Mouse (Mus musculus) midbrain, embryonic 15.5 days (tissue): ENCODE data around the gene Cstf2t. TPM values are rescaled to one million over a fixed set of nuclear protein-coding genes. Genes with fewer than 3 reads are reported as not detected.

Source experiments
- ATAC-seq: fragments of 200-750 bp; cut with Nextera tagmentation; replicated peaks from 2 replicates; pipeline ENCODE4 v1.8.0; 2017; ENCODE audit warnings: moderate TSS enrichment
- H3K27ac ChIP-seq: fragments of 300-500 bp; sonication (generic); 2 replicates; pipeline ENCODE4 v1.5.1; 2015; ENCODE audit warnings: mild to moderate bottlenecking, inconsistent platforms
- H3K27me3 ChIP-seq: fragments of 300-500 bp; sonication (generic); replicated peaks from 2 replicates; pipeline ENCODE4 v1.6.1; 2015; ENCODE audit warnings: inconsistent platforms
- H3K36me3 ChIP-seq: fragments of 300-500 bp; sonication (generic); replicated peaks from 2 replicates; pipeline ENCODE4 v1.6.1; 2015; ENCODE audit warnings: inconsistent platforms
- H3K4me1 ChIP-seq: fragments of 300-500 bp; sonication (generic); 2 replicates; pipeline ENCODE4 v1.6.1; 2015; ENCODE audit warnings: inconsistent platforms
- H3K4me2 ChIP-seq: fragments of 300-500 bp; sonication (generic); 2 replicates; pipeline ENCODE4 v1.6.1; 2015; ENCODE audit warnings: inconsistent platforms, mild to moderate bottlenecking, moderate library complexity
- H3K4me3 ChIP-seq: fragments of 300-500 bp; sonication (generic); 2 replicates; pipeline ENCODE4 v1.5.1; 2015; ENCODE audit warnings: mild to moderate bottlenecking, inconsistent platforms
- H3K9ac ChIP-seq: fragments of 300-500 bp; sonication (generic); 2 replicates; pipeline ENCODE4 v1.6.1; 2015; ENCODE audit warnings: mild to moderate bottlenecking, inconsistent platforms
- H3K9me3 ChIP-seq: fragments of 300-500 bp; sonication (generic); 2 replicates; pipeline ENCODE4 v1.6.1; 2016; ENCODE audit warnings: inconsistent platforms
- WGBS: fragments of 180-500 bp; shearing (Covaris S2); methylation state at CpG from one replicate; pipeline ENCODE4 v1.1.7; 2015; ENCODE audit warnings: mixed read lengths; 5-methylcytosine and 5-hydroxymethylcytosine counted together
- polyA plus RNA-seq: library from polyadenylated mRNA; unstranded; fragments of >200 nt; fragmentation: Nextera tagmentation; extraction: Ambion mirVana; gene quantifications from 2 replicates; pipeline ENCODE4 v1.2.1, GENCODE M21; 2015

The Cstf2t gene
- polyA plus RNA-seq, 1 experiment from 2014 or later = 82.8 TPM

GRCm38 (mm10) chr19:31083761-31084160 is 1.1 kb downstream of the Cstf2t start:
- no peaks in the 10 kb centered on the region for H3K27me3 ChIP-seq
- no peak overlapping the region for H3K9ac ChIP-seq
- peak overlapping the region; percentile 67 for H3K4me2 ChIP-seq
- H3K4me1 ChIP-seq = peaks cover 26% of the 10 kb centered on the region
- H3K36me3 ChIP-seq = peaks cover 7% of the 10 kb centered on the region; the same call in 1 of the 2 replicates
- H3K27ac ChIP-seq = no peak overlapping the region
- peak overlapping the region; percentile 55 for H3K4me3 ChIP-seq
- 95% methylated on average over 8 of the region's 8 CpGs for WGBS
- H3K9me3 ChIP-seq = no peaks in the 10 kb centered on the region
- ATAC-seq = no peak

DNA sequence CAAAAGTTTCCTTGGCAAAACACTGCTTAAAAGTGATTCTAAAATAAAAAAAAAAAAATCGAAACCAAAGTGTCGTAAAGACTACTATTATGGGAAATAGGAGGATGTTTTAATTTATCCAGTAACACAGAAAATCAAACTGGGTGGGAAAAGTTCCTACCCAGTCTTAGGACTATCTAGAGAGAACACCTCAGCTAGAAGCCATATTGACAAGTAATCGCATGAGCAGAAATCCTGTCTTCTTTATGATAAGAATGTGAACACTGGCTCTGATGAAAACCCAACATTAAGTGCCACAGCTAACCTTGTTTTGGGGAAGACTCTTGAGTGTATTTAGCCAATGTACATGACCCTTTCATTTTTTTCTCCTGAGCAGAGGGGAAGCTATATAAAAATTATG is 15.2 kb downstream of the Cstf2t start:
- no peak for ATAC-seq
- Histone ChIP-seq H3K27ac (no peak overlapping the region), H3K9ac (no peak overlapping the region), H3K9me3 (no peaks in the 10 kb centered on the region), H3K4me1 (no peaks in the 10 kb centered on the region), H3K27me3 (no peaks in the 10 kb centered on the region), H3K4me2 (no peak overlapping the region), H3K36me3 (no peaks in the 10 kb centered on the region), H3K4me3 (no peak overlapping the region)
- 69% methylated on average over 3 of the region's 3 CpGs for WGBS

- Histone ChIP-seq H3K27ac (no peak overlapping the region), H3K4me1 (no peaks in the 10 kb centered on the region), H3K36me3 (no peaks in the 10 kb centered on the region), H3K27me3 (no peaks in the 10 kb centered on the region), H3K9me3 (no peaks in the 10 kb centered on the region), H3K4me2 (no peak overlapping the region), H3K9ac (no peak overlapping the region), H3K4me3 (no peak overlapping the region)
- ATAC-seq = no peak
- WGBS = 93% methylated on average over 3 of the region's 3 CpGs
These were observed 16.7 kb downstream of the Cstf2t start for GRCm38 (mm10) chr19:31099369-31099768.

GRCm38 (mm10) chr19:31104764-31105163 is 22.1 kb downstream of the Cstf2t start:
- ATAC-seq = no peak
- Histone ChIP-seq H3K27me3 (no peaks in the 10 kb centered on the region), H3K9ac (no peak overlapping the region), H3K27ac (no peak overlapping the region), H3K4me1 (no peaks in the 10 kb centered on the region), H3K4me3 (no peak overlapping the region), H3K4me2 (no peak overlapping the region), H3K36me3 (no peaks in the 10 kb centered on the region), H3K9me3 (no peaks in the 10 kb centered on the region)
- WGBS = 83% methylated on average over 6 of the region's 6 CpGs

DNA sequence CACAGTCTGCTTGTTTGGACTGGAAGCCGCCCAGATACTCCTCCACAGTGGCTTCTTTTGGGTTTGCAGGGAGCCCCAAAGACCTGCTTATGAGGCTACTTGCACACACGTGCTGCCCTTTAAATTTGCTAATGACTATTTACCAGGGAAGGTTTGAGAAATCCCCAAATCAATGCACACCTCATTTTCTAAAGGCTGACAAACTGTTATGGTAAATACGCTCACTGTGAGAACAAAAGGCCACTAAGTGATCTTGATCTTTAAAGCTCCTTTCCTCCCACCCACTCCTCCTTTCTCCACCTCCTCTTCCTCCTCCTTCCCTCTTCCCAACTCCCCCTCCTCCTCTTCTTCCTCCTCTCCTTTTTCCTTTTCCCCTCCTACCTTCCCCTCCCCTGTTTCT is 23.4 kb downstream of the Cstf2t start:
- Histone ChIP-seq H3K4me2 (no peak overlapping the region), H3K4me3 (no peak overlapping the region), H3K36me3 (no peaks in the 10 kb centered on the region), H3K4me1 (no peaks in the 10 kb centered on the region), H3K27ac (no peak overlapping the region), H3K9me3 (no peaks in the 10 kb centered on the region), H3K9ac (no peak overlapping the region), H3K27me3 (no peaks in the 10 kb centered on the region)
- WGBS = 39% methylated on average over 3 of the region's 3 CpGs
- ATAC-seq = no peak

DNA sequence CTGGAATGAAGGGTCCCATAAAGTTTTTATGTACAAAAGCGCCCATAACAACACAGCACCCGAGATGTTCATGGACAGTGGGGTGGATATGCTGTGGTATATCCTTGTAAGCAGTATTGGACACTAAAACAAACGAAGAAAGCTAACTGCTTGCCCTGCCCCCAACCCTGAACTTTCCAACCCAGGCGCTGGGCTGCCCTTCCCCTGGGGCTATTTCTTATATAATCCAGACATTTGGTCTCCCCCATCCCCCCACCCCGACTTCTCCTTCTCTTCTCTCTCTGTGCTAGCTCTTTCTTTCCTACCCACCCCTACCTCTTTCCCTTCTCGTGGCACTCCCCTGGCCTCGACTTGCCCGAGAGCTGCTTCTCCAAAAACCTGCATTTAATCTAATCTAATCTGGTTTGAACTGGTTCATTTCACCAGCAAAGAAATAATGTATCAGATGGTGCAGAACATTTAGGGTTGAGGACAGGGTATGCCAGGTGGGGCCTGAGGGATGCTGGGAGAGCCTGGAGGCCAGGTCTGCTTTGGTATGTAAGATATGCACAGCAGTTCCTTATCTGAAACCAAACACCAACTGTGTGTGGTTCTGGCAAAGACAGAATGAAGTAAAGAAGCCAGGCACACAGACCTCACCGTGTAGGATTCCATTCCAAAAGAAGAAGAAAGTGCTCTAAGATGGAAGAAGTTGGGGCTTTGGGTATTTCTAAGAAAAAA is 24.4 kb downstream of the Cstf2t start:
- Histone ChIP-seq H3K4me1 (no peaks in the 10 kb centered on the region), H3K9me3 (no peaks in the 10 kb centered on the region), H3K36me3 (no peaks in the 10 kb centered on the region), H3K27ac (no peak overlapping the region), H3K4me2 (no peak overlapping the region), H3K27me3 (no peaks in the 10 kb centered on the region), H3K4me3 (no peak overlapping the region), H3K9ac (no peak overlapping the region)
- ATAC-seq = no peak
- WGBS = 46% methylated on average over 9 of the region's 9 CpGs

- Histone ChIP-seq H3K4me1 (no peaks in the 10 kb centered on the region), H3K9ac (no peak overlapping the region), H3K27me3 (no peaks in the 10 kb centered on the region), H3K9me3 (no peaks in the 10 kb centered on the region), H3K4me2 (no peak overlapping the region), H3K4me3 (no peak overlapping the region), H3K27ac (no peak overlapping the region), H3K36me3 (no peaks in the 10 kb centered on the region)
- 31% methylated on average over 4 of the region's 4 CpGs for WGBS
- peak; percentile 69; the same call in 1 of the 2 replicates for ATAC-seq
These were observed 32.1 kb downstream of the Cstf2t start for GRCm38 (mm10) chr19:31114690-31115089.

DNA sequence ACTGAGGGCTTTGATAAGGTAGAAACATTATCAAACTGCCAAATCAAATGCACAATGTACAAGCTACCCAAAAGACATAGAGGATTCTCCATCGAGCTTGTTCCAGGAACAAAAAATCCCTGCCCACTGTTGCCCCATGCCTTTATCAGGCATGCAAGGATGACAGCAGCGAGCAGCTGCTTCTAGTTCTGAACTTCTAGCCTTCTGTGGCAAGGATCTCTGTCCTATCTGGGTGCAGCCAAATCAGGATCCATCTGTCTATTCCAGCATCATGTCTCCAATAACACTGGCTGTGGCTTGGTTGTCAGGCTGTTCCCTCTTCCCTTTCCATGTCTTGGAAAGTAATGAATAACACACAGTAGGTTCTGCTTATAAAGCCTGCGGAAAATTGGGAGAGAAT is 42.0 kb downstream of the Cstf2t start:
- no peak for ATAC-seq
- Histone ChIP-seq H3K4me1 (no peaks in the 10 kb centered on the region), H3K9me3 (no peaks in the 10 kb centered on the region), H3K4me2 (no peak overlapping the region), H3K27me3 (no peaks in the 10 kb centered on the region), H3K9ac (no peak overlapping the region), H3K36me3 (no peaks in the 10 kb centered on the region), H3K27ac (no peak overlapping the region), H3K4me3 (no peak overlapping the region)
- 90% methylated on average over 3 of the region's 3 CpGs for WGBS

GRCm38 (mm10) chr19:31132614-31133013 is 50.0 kb downstream of the Cstf2t start:
- Histone ChIP-seq H3K4me2 (no peak overlapping the region), H3K9ac (no peak overlapping the region), H3K4me1 (no peaks in the 10 kb centered on the region), H3K4me3 (no peak overlapping the region), H3K36me3 (no peaks in the 10 kb centered on the region), H3K9me3 (no peaks in the 10 kb centered on the region), H3K27me3 (no peaks in the 10 kb centered on the region), H3K27ac (no peak overlapping the region)
- WGBS = 86% methylated on average over 8 of the region's 8 CpGs
- no peak for ATAC-seq

- Histone ChIP-seq H3K4me2 (no peak overlapping the region), H3K27me3 (no peaks in the 10 kb centered on the region), H3K4me1 (no peaks in the 10 kb centered on the region), H3K36me3 (no peaks in the 10 kb centered on the region), H3K9me3 (no peaks in the 10 kb centered on the region), H3K27ac (no peak overlapping the region), H3K9ac (no peak overlapping the region), H3K4me3 (no peak overlapping the region)
- ATAC-seq = no peak
- 7% methylated on average over 2 of the region's 2 CpGs for WGBS
These were observed 53.7 kb downstream of the Cstf2t start for GRCm38 (mm10) chr19:31136316-31136715.
